Comparison of ENCODE assay signal across 8 mouse cellular contexts in genomic region chr5:138755453-138756301, GRCm38 (mm10). TPM values are rescaled to one million over a fixed set of nuclear protein-coding genes. Genes with fewer than 3 reads are reported as not detected.
DNase-seq lines count a peak whose midpoint lies in the region; ATAC-seq and TF ChIP-seq lines count a peak whose summit lies in the region.

No protein-coding gene starts in this region.

- no peak for TF ChIP-seq POLR2A in testis, adult 2 months (IDR thresholded peaks at IDR 0.05; ENCODE audit: control insufficient read depth, low read depth, low read length)

- TF ChIP-seq CTCF in testis, adult 2 months (IDR thresholded peaks at IDR 0.05; ENCODE audit: control insufficient read depth, insufficient read depth, insufficient replicate concordance, low read depth, low read length), result no peak
- TF ChIP-seq CTCF in kidney, postnatal 0 days (IDR thresholded peaks at IDR 0.05; ENCODE audit: low read depth), result no peak
- TF ChIP-seq CTCF in lung, postnatal 0 days (IDR thresholded peaks at IDR 0.05), result no peak

- H3K36me3 ChIP-seq in testis, adult 2 months (ENCODE audit: control insufficient read depth, insufficient read depth, low read length), result no peaks in the 10 kb centered on the region
- H3K36me3 ChIP-seq in embryonic facial prominence, embryonic 12.5 days, result no peaks in the 10 kb centered on the region
- no peaks in the 10 kb centered on the region for H3K36me3 ChIP-seq in heart, embryonic 12.5 days
- H3K36me3 ChIP-seq in kidney, postnatal 0 days (ENCODE audit: insufficient read depth, low read length), result 0 out of 2 replicates have a peak, but pooled peaks cover 4% of the 10 kb centered on the region
- H3K36me3 ChIP-seq in lung, postnatal 0 days (ENCODE audit: insufficient read depth, low read length), result no peaks in the 10 kb centered on the region

- peak overlapping the region; percentile 76 for H3K9ac ChIP-seq in embryonic facial prominence, embryonic 12.5 days
- H3K9ac ChIP-seq in heart, embryonic 12.5 days, result peak overlapping the region; percentile 85
- peak overlapping the region; percentile 80 for H3K9ac ChIP-seq in kidney, postnatal 0 days (ENCODE audit: low read depth, low read length)
- H3K9ac ChIP-seq in lung, postnatal 0 days (replicated peaks; ENCODE audit: low read depth), result 0 out of 2 replicates have a peak overlapping the region, but pooled peaks have one; percentile 8

- no peak for TF ChIP-seq EP300 in lung, postnatal 0 days (IDR thresholded peaks at IDR 0.05)

- peak overlapping the region; percentile 97 for H3K4me2 ChIP-seq in embryonic facial prominence, embryonic 12.5 days (replicated peaks)
- peak overlapping the region; percentile 92 for H3K4me2 ChIP-seq in heart, embryonic 12.5 days
- peak overlapping the region; percentile 93 for H3K4me2 ChIP-seq in kidney, postnatal 0 days (ENCODE audit: low read length)
- peak overlapping the region; percentile 82 for H3K4me2 ChIP-seq in lung, postnatal 0 days (replicated peaks; ENCODE audit: low read depth, low read length)

- no peak for ATAC-seq in embryonic facial prominence, embryonic 12.5 days (ENCODE audit: insufficient number of reproducible peaks, insufficient read depth, low FRiP score, low TSS enrichment)
- no peak for ATAC-seq in heart, embryonic 12.5 days (ENCODE audit: insufficient number of reproducible peaks, low FRiP score)
- 0 out of 2 replicates have a peak, but pooled peaks have one; percentile 8 for ATAC-seq in kidney, postnatal 0 days (replicated peaks; ENCODE audit: low FRiP score, low read depth)
- ATAC-seq in lung, postnatal 0 days, result no peak

- no peaks in the 10 kb centered on the region; the same call in 1 of the 2 replicates for H3K27me3 ChIP-seq in testis, adult 2 months (ENCODE audit: control insufficient read depth, insufficient read depth, low read length)
- H3K27me3 ChIP-seq in embryonic facial prominence, embryonic 12.5 days, result peaks cover 66% of the 10 kb centered on the region
- H3K27me3 ChIP-seq in heart, embryonic 12.5 days (replicated peaks), result peaks cover 63% of the 10 kb centered on the region
- H3K27me3 ChIP-seq in kidney, postnatal 0 days (ENCODE audit: insufficient read depth, low read length), result no peaks in the 10 kb centered on the region
- H3K27me3 ChIP-seq in lung, postnatal 0 days (replicated peaks; ENCODE audit: insufficient read depth, low read length), result peaks cover 11% of the 10 kb centered on the region

- peak overlapping the region; percentile 81 for H3K4me3 ChIP-seq in testis, adult 2 months (ENCODE audit: control insufficient read depth, low read depth, low read length)
- H3K4me3 ChIP-seq in embryonic facial prominence, embryonic 12.5 days, result peak overlapping the region; percentile 70
- H3K4me3 ChIP-seq in heart, embryonic 12.5 days, result peak overlapping the region; percentile 68
- H3K4me3 ChIP-seq in kidney, postnatal 0 days (replicated peaks; ENCODE audit: low read depth, low read length), result peak overlapping the region; percentile 61
- H3K4me3 ChIP-seq in lung, postnatal 0 days (ENCODE audit: low read depth, low read length), result peak overlapping the region; percentile 54

- WGBS in embryonic facial prominence, embryonic 12.5 days, result 2% methylated on average over 61 of the region's 61 CpGs
- 1% methylated on average over 61 of the region's 61 CpGs for WGBS in heart, embryonic 12.5 days
- WGBS in kidney, postnatal 0 days, result 1% methylated on average over 61 of the region's 61 CpGs
- WGBS in lung, postnatal 0 days, result 1% methylated on average over 59 of the region's 61 CpGs

- no peak overlapping the region for H3K27ac ChIP-seq in testis, adult 2 months (ENCODE audit: control insufficient read depth, insufficient read depth, low read depth, low read length)
- H3K27ac ChIP-seq in embryonic facial prominence, embryonic 12.5 days, result peak overlapping the region; percentile 5; the same call in 1 of the 2 replicates
- no peak overlapping the region for H3K27ac ChIP-seq in heart, embryonic 12.5 days (ENCODE audit: poor library complexity, severe bottlenecking)
- H3K27ac ChIP-seq in kidney, postnatal 0 days, result peak overlapping the region; percentile 85
- no peak overlapping the region for H3K27ac ChIP-seq in lung, postnatal 0 days (ENCODE audit: low read length)

- DNase-seq in testis, postnatal 14 days (ENCODE audit: low spot score), result no peak
- no peak for DNase-seq in kidney, postnatal 0 days (ENCODE audit: low spot score)
- no peak for DNase-seq in lung, postnatal 0 days (ENCODE audit: low spot score)
- DNase-seq in right cerebral cortex, postnatal 10 days (ENCODE audit: low spot score in 2 of 2), result peak; percentile 59 to 60
- no peak for DNase-seq in spleen, postnatal 14 days (ENCODE audit: low spot score in 2 of 2)

- H3K4me1 ChIP-seq in testis, adult 2 months (ENCODE audit: control insufficient read depth, insufficient read depth, low read length), result peaks cover 22% of the 10 kb centered on the region
- H3K4me1 ChIP-seq in embryonic facial prominence, embryonic 12.5 days, result peaks cover 22% of the 10 kb centered on the region
- H3K4me1 ChIP-seq in heart, embryonic 12.5 days (replicated peaks), result peaks cover 26% of the 10 kb centered on the region
- peaks cover 38% of the 10 kb centered on the region for H3K4me1 ChIP-seq in kidney, postnatal 0 days (replicated peaks; ENCODE audit: insufficient read depth, low read length)
- peaks cover 5% of the 10 kb centered on the region; the same call in 1 of the 2 replicates for H3K4me1 ChIP-seq in lung, postnatal 0 days (ENCODE audit: insufficient read depth, low read depth, low read length)

- no peaks in the 10 kb centered on the region for H3K9me3 ChIP-seq in embryonic facial prominence, embryonic 12.5 days
- H3K9me3 ChIP-seq in heart, embryonic 12.5 days (replicated peaks), result no peaks in the 10 kb centered on the region
- no peaks in the 10 kb centered on the region for H3K9me3 ChIP-seq in kidney, postnatal 0 days (replicated peaks; ENCODE audit: low read length)
- no peaks in the 10 kb centered on the region for H3K9me3 ChIP-seq in lung, postnatal 0 days (ENCODE audit: low read length)

RNA-seq across cellular contexts. Expression of gene Fam20c, which starts 1.4 kb away (rescaled TPM):
- 1.4 and 1.6 TPM in 2 replicates for polyA plus RNA-seq in testis, adult 2 months (2012; rRNA removed)
- 7.0 and 7.1 TPM in 2 replicates for polyA plus RNA-seq in embryonic facial prominence, embryonic 12.5 days (2016; fragmentation: Nextera tagmentation; extraction: Ambion mirVana)
- 6.0 and 6.2 TPM in 2 replicates for polyA plus RNA-seq in heart, embryonic 12.5 days (2016; fragmentation: Nextera tagmentation; extraction: Ambion mirVana)
- 27.3 and 27.6 TPM in 2 replicates for polyA plus RNA-seq in kidney, postnatal 0 days (2015; fragmentation: Nextera tagmentation; extraction: Ambion mirVana)
- 4.9 and 5.6 TPM in 2 replicates for polyA plus RNA-seq in lung, postnatal 0 days (2015; fragmentation: Nextera tagmentation; extraction: Ambion mirVana)

Comparison
In these comparisons a context has a peak if more than half of its experiments do, and no peak if none do; other contexts are left out.
1. H3K27ac ChIP-seq: peak in embryonic facial prominence, embryonic 12.5 days (single experiment) and kidney, postnatal 0 days (single experiment); none in testis, adult 2 months (single experiment), heart, embryonic 12.5 days (single experiment) and lung, postnatal 0 days (single experiment).
2. DNase-seq: peak in right cerebral cortex, postnatal 10 days (2 of 2); none in testis, postnatal 14 days (single experiment), kidney, postnatal 0 days (single experiment), lung, postnatal 0 days (single experiment) and spleen, postnatal 14 days (0 of 2).
3. H3K9ac ChIP-seq: peak in every context shown above with its lines; median percentile 85 in heart, embryonic 12.5 days; 80 in kidney, postnatal 0 days; 76 in embryonic facial prominence, embryonic 12.5 days; 8 in lung, postnatal 0 days.
4. Peak in every context shown above with its lines, with median percentiles within 50 percentile points of each other: H3K4me3 ChIP-seq and H3K4me2 ChIP-seq.